Mouse (Mus musculus) erythroblast, embryonic 14.5 days (primary cell): Measurements from ENCODE around the gene Krt26.

Source experiments
- GATA1 ChIP-seq: IDR thresholded peaks from 2 replicates; pipeline ENCODE4 v1.6.1; 2012; ENCODE audit warnings: low read length, inconsistent platforms, mixed read lengths
- TAL1 ChIP-seq: IDR thresholded peaks from 3 replicates; pipeline ENCODE4 v1.6.1; 2012; ENCODE audit warnings: low read length, inconsistent platforms, mixed read lengths

- TF ChIP-seq GATA1 (no peak), TAL1 (no peak)
Observed at GRCm38 (mm10) chr11:99279986-99280385, 57.8 kb downstream of the Krt26 start.
